Mouse (Mus musculus) lung, embryonic 14.5 days (tissue): ENCODE measurements around the gene Asgr1. TPM values are rescaled to one million over a fixed set of nuclear protein-coding genes. Genes with fewer than 3 reads are reported as not detected.

Experiments
- ATAC-seq: fragments of 200-750 bp; cut with Nextera tagmentation; 2 replicates; pipeline ENCODE4 v1.8.0; 2017; ENCODE audit warnings: mild to moderate bottlenecking, moderate TSS enrichment, moderate library complexity; ENCODE audit not compliant: insufficient read depth
- DNase-seq: peaks from one replicate; pipeline ENCODE4 v3.0.0-alpha.2; 2015
- H3K27ac ChIP-seq: fragments of 300-500 bp; sonication (generic); 2 replicates; pipeline ENCODE4 v1.5.1; 2014; ENCODE audit warnings: low read depth, mild to moderate bottlenecking, moderate library complexity
- H3K27me3 ChIP-seq: fragments of 300-500 bp; sonication (generic); 2 replicates; pipeline ENCODE4 v1.6.1; 2014; ENCODE audit warnings: low read length, control low read depth; ENCODE audit not compliant: insufficient read depth
- H3K36me3 ChIP-seq: fragments of 300-500 bp; sonication (generic); 2 replicates; pipeline ENCODE4 v1.6.1; 2014; ENCODE audit warnings: control low read depth; ENCODE audit not compliant: insufficient read depth
- H3K4me1 ChIP-seq: fragments of 300-500 bp; sonication (generic); 2 replicates; pipeline ENCODE4 v1.6.1; 2014; ENCODE audit warnings: antibody characterized with exemption, control low read depth; ENCODE audit not compliant: insufficient read depth
- H3K4me2 ChIP-seq: fragments of 300-500 bp; sonication (generic); 2 replicates; pipeline ENCODE4 v1.6.1; 2014; ENCODE audit warnings: mild to moderate bottlenecking
- H3K4me3 ChIP-seq: fragments of 300-500 bp; sonication (generic); 2 replicates; pipeline ENCODE4 v1.5.1; 2014; ENCODE audit warnings: low read depth, low read length
- H3K9ac ChIP-seq: fragments of 300-500 bp; sonication (generic); 2 replicates; pipeline ENCODE4 v1.6.1; 2014
- H3K9me3 ChIP-seq: fragments of 300-500 bp; sonication (generic); 2 replicates; pipeline ENCODE4 v1.6.1; 2016; ENCODE audit warnings: low read depth, low read length, control low read depth
- CTCF ChIP-seq: IDR thresholded peaks from 2 replicates; pipeline ENCODE4 v1.5.1; 2016; ENCODE audit warnings: antibody characterized with exemption, low read depth
- WGBS: fragments of 180-500 bp; shearing (Covaris S2); extraction: QIAGEN DNeasy Blood & Tissue Kit; methylation state at CpG from one replicate; pipeline ENCODE4 v1.1.7; 2014; 5-methylcytosine and 5-hydroxymethylcytosine counted together
- polyA plus RNA-seq: library from polyadenylated mRNA; unstranded; fragments of >200 nt; fragmentation: Nextera tagmentation; extraction: Ambion mirVana; gene quantifications from 2 replicates; pipeline ENCODE4 v1.2.1, GENCODE M21; 2014

The Asgr1 gene
- polyA plus RNA-seq, 1 experiment from 2014 or later: not detected

DNA sequence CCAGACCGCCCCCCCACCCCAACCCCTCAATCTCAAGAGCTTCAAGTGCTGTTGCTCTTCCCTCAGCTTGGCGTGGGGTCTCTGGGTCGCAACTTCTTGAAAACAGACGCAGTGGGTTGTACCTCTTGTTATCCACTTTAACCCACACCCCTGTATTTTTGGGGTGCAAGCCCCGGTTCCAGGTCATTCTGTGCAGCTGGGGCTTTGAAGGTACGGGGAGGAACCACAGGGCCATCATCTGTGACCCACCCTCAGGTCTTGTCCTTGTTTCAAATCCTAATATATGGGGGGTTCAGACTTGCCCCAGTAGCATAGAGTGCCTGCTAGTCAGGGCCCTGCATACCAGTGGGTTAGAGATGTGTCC is 29.8 kb upstream of the Asgr1 start:
- ATAC-seq: no peak

DNA sequence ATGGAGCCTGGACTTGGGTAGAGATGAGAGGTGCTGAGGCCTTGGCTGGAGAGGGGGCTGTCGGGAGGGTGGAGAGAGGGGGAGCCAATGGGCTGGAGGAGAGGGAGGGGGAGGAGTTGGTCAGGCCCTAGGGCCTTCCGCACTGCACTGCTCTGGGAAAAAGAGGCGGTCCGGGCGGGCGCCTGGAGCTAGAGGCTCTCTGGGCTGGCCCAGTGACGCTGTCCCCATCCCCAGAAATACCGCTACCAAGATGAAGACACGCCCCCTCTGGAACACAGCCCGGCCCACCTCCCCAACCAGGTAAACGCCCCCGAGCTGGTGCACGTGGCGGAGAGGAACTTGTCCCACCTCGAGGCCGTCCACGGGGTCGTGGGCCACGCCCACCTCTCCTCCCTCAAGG is 27.2 kb upstream of the Asgr1 start:
- Histone ChIP-seq H3K9me3 (no peaks in the 10 kb centered on the region), H3K9ac (peak overlapping the region; percentile 14; the same call in 1 of the 2 replicates), H3K27me3 (no peaks in the 10 kb centered on the region), H3K4me3 (peak overlapping the region; percentile 31), H3K4me2 (peak overlapping the region; percentile 65), H3K4me1 (peaks cover 42% of the 10 kb centered on the region), H3K36me3 (peaks cover 14% of the 10 kb centered on the region), H3K27ac (peak overlapping the region; percentile 26; the same call in 1 of the 2 replicates)
- 0% methylated on average over 19 of the region's 19 CpGs for WGBS
- no peak for TF ChIP-seq CTCF
- ATAC-seq: peak; percentile 75
- DNase-seq: peak; percentile 82

More for the DNA sequence above, 29.8 kb upstream of the Asgr1 start:
- H3K4me1 ChIP-seq: peaks cover 37% of the 10 kb centered on the region
- 4% methylated on average over 6 of the region's 6 CpGs for WGBS
- no peaks in the 10 kb centered on the region for H3K36me3 ChIP-seq
- H3K9me3 ChIP-seq: no peaks in the 10 kb centered on the region
- peak overlapping the region; percentile 47 for H3K9ac ChIP-seq
- H3K4me2 ChIP-seq: peak overlapping the region; percentile 63
- peak overlapping the region; percentile 46; the same call in 1 of the 2 replicates for H3K27ac ChIP-seq
- peak overlapping the region; percentile 33 for H3K4me3 ChIP-seq
- H3K27me3 ChIP-seq: no peaks in the 10 kb centered on the region
- DNase-seq: no peak
- TF ChIP-seq CTCF: no peak

DNA sequence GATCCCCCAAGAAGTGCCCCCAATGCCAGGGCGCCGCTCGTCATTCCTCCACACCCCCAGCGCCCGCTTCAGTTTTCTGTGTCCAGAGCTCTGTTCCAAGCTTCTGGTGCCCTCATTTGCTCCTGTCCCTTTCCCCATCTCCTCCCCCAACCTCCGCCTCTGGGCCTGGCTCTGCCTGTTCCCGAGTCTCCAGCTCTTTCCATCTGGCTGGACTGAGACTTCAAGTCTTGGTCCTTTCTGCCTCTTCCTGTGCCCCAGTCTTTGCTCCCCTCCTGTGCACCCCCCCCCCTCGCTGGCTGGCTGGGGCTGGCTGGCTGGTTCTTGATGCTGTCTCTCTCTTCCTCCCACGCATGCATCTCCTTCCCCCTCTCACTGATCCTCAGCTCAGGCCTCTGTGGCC is 26.5 kb upstream of the Asgr1 start:
- peak overlapping the region; percentile 65 for H3K4me2 ChIP-seq
- H3K4me3 ChIP-seq: peak overlapping the region; percentile 31; the same call in 1 of the 2 replicates
- peak overlapping the region; percentile 14; the same call in 1 of the 2 replicates for H3K9ac ChIP-seq
- no peaks in the 10 kb centered on the region for H3K27me3 ChIP-seq
- DNase-seq (peak; percentile 10), ATAC-seq (no peak)
- peaks cover 20% of the 10 kb centered on the region for H3K36me3 ChIP-seq
- TF ChIP-seq CTCF: no peak
- WGBS: 42% methylated on average over 9 of the region's 9 CpGs
- H3K4me1 ChIP-seq: peaks cover 42% of the 10 kb centered on the region
- H3K27ac ChIP-seq: peak overlapping the region; percentile 26; the same call in 1 of the 2 replicates
- H3K9me3 ChIP-seq: no peaks in the 10 kb centered on the region

DNA sequence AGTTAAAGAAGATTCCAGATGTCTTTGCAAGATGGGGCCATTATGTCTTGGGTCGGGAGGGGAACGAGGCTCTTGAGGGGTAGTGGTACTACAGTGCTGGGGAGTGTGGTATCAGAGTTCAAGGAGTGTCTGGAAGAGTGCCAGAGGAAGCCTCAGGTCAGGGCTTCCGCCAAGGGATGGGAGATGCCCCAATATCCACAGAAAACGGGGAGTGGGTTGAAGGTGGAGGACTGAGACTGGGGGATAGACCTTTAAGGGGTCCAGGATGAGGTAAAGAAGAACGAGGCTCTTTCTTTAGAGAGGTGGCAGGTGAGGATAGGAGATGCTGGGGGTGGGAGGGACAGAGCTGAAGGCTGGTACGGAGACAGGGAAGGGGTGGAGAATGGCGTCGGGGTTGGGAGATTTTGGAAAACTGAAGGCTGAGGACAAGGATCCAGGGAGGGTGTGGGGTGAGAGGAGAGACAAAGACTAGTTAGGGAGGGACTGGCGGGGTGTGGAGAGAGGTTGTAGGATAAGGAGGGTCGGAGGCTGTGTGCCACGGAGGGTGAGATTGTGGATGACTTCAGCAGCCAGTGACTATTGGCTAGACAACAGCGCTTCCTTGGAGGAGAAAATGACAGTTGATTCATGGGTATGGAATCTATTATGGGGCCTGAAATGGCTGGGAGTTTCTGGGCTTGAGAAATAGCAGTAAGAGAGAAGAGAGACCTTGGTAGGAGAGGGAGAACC is 25.3 kb upstream of the Asgr1 start:
- H3K9ac ChIP-seq: no peak overlapping the region; the same call in 1 of the 2 replicates
- DNase-seq: no peak
- peak overlapping the region; percentile 65 for H3K4me2 ChIP-seq
- WGBS: 16% methylated on average over 12 of the region's 12 CpGs
- no peaks in the 10 kb centered on the region for H3K9me3 ChIP-seq
- H3K4me3 ChIP-seq: peak overlapping the region; percentile 21
- peaks cover 38% of the 10 kb centered on the region for H3K4me1 ChIP-seq
- no peak for TF ChIP-seq CTCF
- peak overlapping the region; percentile 76 for H3K27ac ChIP-seq
- H3K27me3 ChIP-seq: no peaks in the 10 kb centered on the region
- ATAC-seq: peak; percentile 3; the same call in 1 of the 2 replicates
- peaks cover 30% of the 10 kb centered on the region for H3K36me3 ChIP-seq

DNA sequence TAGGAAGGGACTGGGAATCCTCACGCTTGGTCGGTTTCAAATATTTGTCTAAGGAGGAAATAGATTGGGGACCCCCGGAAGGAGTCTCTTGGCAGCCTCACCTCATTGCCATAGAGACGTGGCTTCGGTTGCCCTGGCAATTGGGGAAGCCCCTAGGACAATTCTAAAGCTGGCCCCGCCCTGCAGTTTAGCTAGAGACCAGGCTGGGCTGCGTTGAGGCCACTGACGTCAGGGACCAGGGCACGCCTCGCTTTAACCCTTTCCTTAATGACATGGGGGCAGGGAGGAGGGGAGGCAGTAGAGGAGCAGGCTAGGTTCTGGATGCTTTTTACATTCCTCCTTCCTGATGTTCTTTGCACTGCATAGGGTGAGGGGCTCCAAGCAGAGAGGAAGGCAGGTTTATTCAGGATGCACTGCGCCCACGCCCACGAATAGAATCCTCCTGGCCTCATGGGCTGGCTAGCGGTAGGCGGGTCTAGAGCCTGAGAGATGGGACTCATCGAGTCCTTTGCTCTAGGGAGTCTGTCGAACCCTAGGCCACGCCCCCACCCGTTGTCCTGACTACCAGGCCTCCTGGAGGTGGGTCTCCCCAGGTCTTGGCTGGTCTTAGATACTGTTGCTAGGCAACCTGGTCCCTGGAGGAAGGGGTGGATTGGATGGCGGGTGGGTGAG is 24.6 kb upstream of the Asgr1 start:
- H3K36me3 ChIP-seq: peaks cover 35% of the 10 kb centered on the region
- peak overlapping the region; percentile 21 for H3K4me3 ChIP-seq
- TF ChIP-seq CTCF: no peak
- no peaks in the 10 kb centered on the region for H3K27me3 ChIP-seq
- WGBS: under 1% methylated on average over 20 of the region's 20 CpGs
- H3K4me2 ChIP-seq: peak overlapping the region; percentile 65
- H3K9ac ChIP-seq: no peak overlapping the region
- DNase-seq (peak; percentile 95), ATAC-seq (peak; percentile 82)
- H3K9me3 ChIP-seq: no peaks in the 10 kb centered on the region
- H3K4me1 ChIP-seq: peaks cover 35% of the 10 kb centered on the region
- peak overlapping the region; percentile 76 for H3K27ac ChIP-seq

DNA sequence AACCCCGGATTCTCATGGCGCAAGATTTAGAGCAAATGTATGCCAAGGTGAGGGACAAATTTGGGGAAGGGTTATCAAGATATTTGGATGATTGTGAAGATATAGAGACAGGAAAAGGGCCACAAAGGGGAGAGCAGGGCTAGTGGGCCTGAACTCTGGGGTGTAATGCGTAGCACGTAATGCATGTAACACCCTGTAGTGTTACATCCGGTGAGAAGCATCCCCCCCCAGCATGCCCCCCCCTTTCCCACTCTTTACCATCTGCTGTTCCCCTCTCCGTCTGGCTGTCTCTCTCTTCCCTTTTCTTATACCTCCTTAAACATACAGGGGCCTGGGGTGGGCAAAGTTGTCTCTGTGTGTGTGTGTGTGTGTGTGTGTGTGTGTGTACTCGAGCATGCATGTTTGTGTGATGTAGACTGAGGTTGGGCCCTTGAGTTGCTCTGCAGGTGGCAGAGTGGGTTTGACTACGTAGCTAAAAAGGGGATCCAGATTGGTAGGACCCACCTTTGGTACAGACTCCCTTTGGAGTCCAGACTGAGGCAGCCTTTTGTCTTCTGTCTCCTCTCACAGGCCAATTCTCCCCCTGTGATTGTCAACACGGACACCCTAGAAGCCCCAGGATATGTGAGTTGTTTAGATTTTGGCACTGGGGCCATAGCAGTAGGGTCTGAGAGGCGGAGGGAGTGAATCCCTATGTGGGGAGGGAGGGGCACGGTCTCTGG is 23.9 kb upstream of the Asgr1 start:
- Histone ChIP-seq H3K4me2 (peak overlapping the region; percentile 65), H3K4me3 (no peak overlapping the region), H3K27me3 (no peaks in the 10 kb centered on the region), H3K9me3 (no peaks in the 10 kb centered on the region), H3K36me3 (peaks cover 35% of the 10 kb centered on the region), H3K27ac (no peak overlapping the region), H3K9ac (no peak overlapping the region), H3K4me1 (peaks cover 33% of the 10 kb centered on the region)
- DNase-seq (no peak), ATAC-seq (no peak)
- no peak for TF ChIP-seq CTCF
- WGBS: 32% methylated on average over 11 of the region's 11 CpGs
